ENCODE assay signal across 22 mouse cellular contexts in genomic region chr8:118041253-118041652, GRCm38 (mm10).
DNase-seq lines count a peak whose midpoint lies in the region; TF ChIP-seq lines count a peak whose summit lies in the region.
"Had no signal": no experiment of that assay in that cellular context is flagged by ENCODE, and none has a peak within 500 bp of the region (broad histone marks: within the 10 kb centered on the region; RNA-seq: fewer than 3 reads in every experiment).

No protein-coding gene starts in this region.

- no peak overlapping the region for H3ac ChIP-seq in myocyte (ENCODE audit: control insufficient read depth, insufficient read length)

- intact Hi-C loops in heart, postnatal 36 days (cut with DNase I) = no loop called here

- H3K4me3 ChIP-seq in myocyte = no peak overlapping the region
- H3K4me3 ChIP-seq: embryonic facial prominence, embryonic 10.5 days; embryonic facial prominence, embryonic 13.5 days; erythroblast, embryonic 14.5 days; forebrain, embryonic 12.5 days; forebrain, embryonic 15.5 days; hindbrain, embryonic 10.5 days had no signal

- DNase-seq in heart, adult 11 months = peak; percentile 54
- no peak for DNase-seq in heart, postnatal 36 days
- DNase-seq in 3T3-L1 (ENCODE audit: low read depth, low spot score) (peak; percentile 31), NIH3T3 (ENCODE audit: low read depth) (peak; percentile 3)
- no peak for DNase-seq in kidney, postnatal 25 days
- DNase-seq in kidney, postnatal 36 days = no peak
- DNase-seq: adrenal gland, adult 8-10 months; adrenal gland, postnatal 36 days; cerebellum, adult 11 months; cerebellum, adult 2 months; cerebellum, adult 9-11 months; cerebellum, postnatal 25 days; gastrocnemius, postnatal 25 days had no signal

- H3K4me2 ChIP-seq in myocyte (ENCODE audit: low read depth) = no peak overlapping the region
- H3K4me2 ChIP-seq: embryonic facial prominence, embryonic 13.5 days; forebrain, embryonic 12.5 days; forebrain, embryonic 15.5 days; heart, embryonic 11.5 days; hindbrain, embryonic 14.5 days had no signal

- H3K79me2 ChIP-seq in myocyte (ENCODE audit: control insufficient read depth, insufficient read depth) = no peaks in the 10 kb centered on the region

- no peak for TF ChIP-seq POLR2A in myocyte (IDR thresholded peaks at IDR 0.05; ENCODE audit: insufficient read length, low read depth)

- no peaks in the 10 kb centered on the region for H3K36me3 ChIP-seq in myocyte (ENCODE audit: control insufficient read depth, insufficient read depth)
- H3K36me3 ChIP-seq: embryonic facial prominence, embryonic 10.5 days; embryonic facial prominence, embryonic 13.5 days; forebrain, embryonic 12.5 days; forebrain, embryonic 15.5 days; hindbrain, embryonic 10.5 days had no signal

- H3K27me3 ChIP-seq in myocyte (ENCODE audit: control insufficient read depth, insufficient read depth, insufficient read length) = no peaks in the 10 kb centered on the region
- H3K27me3 ChIP-seq: embryonic facial prominence, embryonic 13.5 days; forebrain, embryonic 15.5 days had no signal

TF ChIP-seq in myocyte, 11 proteins besides CTCF, POLR2A, EP300 and RAD21:
- TF ChIP-seq USF1 (IDR thresholded peaks at IDR 0.05; ENCODE audit: low read depth) = no peak
- no peak for TF ChIP-seq MAX (IDR thresholded peaks at IDR 0.05; ENCODE audit: low read depth)
- TF ChIP-seq CEBPB (IDR thresholded peaks at IDR 0.05; ENCODE audit: insufficient read depth, poor library complexity, severe bottlenecking) = peak; percentile 85

Comparison
In these comparisons a context has a peak if more than half of its experiments do, and no peak if none do; other contexts are left out.
1. DNase-seq: peak in heart, adult 11 months (single experiment), 3T3-L1 (single experiment) and NIH3T3 (single experiment); none in heart, postnatal 36 days (0 of 2), kidney, postnatal 25 days (0 of 2) and kidney, postnatal 36 days (0 of 2).